Mouse (Mus musculus) cerebellum, postnatal 36 days (tissue): Measurements from ENCODE around the gene Ryr1.
"Not testable (repeated sequence)": the region's sequence is repeated elsewhere in the genome, so short reads cannot be mapped to it uniquely, and the experiment has no call there.

Source experiments
- DNase-seq, 2 experiments: peaks; one replicate each; pipeline ENCODE4 v3.0.0; 2021 to 2022; ENCODE audit warnings: mixed read lengths in 2 of 2

Gene Ryr1

GRCm38 (mm10) chr7:29075208-29075607 is 49.8 kb downstream of the Ryr1 start:
- DNase-seq, result no peak

DNA sequence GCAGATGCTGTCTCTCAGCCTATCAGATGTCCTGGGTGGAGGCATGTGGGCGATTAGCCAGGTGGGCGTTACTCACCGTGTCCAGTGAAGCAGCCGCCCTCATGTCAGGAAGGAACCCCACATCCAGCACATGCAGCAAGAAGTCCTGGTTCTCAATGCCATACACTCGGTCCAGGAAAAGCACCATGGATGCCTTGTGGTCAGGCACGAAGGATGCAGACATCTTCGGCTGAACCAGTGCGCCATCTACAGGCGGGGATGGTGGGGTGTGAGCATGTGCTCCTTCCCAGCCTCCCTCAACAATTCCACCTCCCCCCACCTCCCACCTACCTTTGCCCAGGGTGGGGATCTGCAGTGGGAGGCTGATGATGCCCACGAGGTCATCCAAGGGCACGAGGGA is 52.3 kb downstream of the Ryr1 start:
- peak in 1 of 2 experiments; percentile 15 for DNase-seq

DNA sequence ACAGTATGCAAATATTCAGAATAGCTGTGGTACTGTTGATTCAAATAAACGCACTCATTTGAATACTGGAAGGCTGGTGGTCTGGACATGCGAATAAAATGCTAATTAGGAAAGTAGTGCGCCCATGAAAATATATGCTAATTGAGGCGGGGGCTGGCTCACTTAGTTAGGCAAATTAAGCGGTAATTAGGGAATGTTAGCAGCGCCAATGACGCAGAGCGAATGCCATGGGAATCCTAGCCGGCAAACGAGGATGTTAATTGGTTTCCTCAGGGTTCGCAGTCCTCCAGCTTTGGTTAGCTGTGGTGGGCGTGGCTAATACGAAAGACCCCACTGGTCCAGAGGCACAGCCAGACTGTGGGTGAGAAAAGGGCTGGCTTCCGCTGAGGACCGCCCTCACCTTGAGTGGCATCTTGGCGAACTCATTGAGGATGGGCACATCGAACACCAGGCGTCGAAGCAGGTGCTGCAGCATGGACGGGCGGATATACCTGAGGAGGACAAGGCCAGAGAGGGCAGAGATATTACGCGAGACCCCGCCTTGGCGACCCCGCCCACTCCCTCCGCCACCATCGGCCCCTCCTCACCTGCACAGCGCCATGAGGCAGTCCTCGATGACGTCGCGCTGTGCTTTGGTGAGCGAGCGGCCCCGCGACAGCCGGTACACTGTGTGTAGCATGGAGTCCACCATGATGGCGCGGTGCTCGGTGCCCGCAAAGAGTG is 53.6 kb downstream of the Ryr1 start:
- no peak for DNase-seq

DNA sequence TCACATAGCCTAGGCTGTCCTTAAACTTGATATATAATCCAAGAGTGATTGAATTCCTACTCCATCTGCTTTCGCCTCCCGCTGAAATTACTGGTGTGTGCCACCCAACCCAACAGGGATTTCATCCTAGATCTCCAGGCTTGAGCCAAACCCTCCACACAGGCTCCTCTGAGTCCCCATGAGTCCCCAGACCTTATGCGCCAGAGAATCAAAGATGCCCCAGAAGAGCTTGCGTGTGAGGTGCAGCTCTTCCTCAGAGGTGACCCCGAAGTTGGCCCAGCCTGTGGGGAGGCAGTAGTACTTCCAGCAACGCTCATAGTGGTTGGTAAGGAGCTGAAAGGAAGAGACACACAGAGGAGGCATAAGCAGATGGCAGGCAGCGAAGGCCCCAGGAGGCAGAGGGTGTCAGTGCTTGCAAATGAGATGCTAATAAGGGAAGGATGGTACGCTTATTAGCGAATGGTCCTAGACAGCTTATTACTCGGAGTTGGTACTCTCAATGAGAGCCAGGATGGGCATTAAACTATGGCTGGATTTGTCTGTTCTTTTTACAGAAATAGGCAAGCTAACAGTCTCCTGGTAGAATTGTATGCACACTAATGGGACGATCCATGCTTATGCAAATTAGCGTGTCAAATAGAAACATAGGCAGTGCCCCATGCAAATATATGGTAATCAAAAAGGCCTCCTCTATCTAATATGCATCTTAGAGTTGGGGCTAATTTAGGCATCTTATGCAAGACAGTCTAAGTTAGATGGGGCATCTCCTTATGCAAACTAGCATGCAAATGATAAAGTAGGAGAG is 54.4 kb downstream of the Ryr1 start:
- no peak for DNase-seq

DNA sequence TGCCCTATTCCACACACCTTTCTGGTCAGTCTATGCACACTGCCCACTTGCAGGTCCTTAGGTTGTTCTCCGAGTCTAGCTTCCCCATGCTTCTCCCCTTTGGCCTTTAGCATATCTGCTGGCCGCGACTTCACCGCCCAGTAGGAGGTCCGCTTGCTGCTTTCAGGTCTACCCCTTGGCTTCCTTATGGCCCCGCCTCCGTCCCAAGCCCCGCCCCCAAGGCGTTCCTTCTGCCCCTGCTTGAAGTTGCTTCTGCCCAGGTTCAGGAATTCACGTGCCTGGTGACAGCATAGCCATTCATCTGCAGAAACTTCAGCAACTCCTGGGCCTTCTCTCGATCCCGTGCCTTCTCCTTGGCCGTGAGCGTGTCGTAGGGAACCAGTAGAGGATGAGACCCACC is 57.2 kb downstream of the Ryr1 start:
- no peak for DNase-seq

DNA sequence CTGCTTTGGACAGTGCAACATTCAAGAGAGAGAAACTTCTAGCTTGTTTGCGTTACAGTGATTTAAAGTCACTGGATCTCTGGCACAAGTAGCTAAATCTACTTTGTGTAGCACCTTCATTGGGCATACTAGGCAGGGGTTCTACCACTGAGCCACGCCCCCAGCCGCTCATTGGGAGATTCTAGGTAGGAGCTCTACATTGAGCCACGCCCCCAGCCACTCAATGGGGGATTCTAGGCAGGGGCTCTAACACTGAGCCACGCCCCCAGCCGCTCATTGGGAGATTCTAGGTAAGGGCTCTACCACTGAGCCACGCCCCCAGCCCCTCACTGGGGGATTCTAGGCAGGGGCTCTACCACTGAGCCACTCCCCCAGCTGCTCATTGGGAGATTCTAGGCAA is 61.5 kb downstream of the Ryr1 start:
- DNase-seq, result not testable (repeated sequence)

DNA sequence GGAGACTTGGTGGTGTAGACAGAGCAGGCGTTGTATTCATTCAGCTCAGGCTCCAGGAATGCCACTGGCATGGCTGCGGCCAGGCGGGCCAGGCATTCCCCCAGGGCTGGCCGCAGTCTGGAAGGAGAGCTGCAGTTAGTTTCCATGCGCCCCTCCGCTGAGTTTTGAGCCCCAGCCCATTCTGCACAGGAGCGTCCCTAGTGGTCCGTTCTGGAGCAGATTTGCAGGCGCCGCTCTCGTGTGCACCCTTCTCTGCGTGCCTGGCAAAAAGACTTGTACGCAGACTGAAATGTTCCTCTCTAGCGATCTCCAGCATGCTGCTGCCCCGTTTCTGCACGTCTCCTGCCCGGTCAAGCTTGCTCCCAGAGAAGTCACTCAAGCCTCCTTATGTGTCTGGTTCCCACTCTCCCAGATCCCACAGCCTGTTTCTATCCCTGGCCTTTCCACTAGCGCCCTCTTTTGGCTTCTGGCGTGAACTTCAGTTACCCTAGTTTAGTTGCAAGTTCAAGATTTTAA is 63.4 kb downstream of the Ryr1 start:
- DNase-seq, result no peak

GRCm38 (mm10) chr7:29059445-29059844 is 65.5 kb downstream of the Ryr1 start:
- DNase-seq, result no peak

- DNase-seq, result no peak
Measured at GRCm38 (mm10) chr7:29052821-29053220, 72.2 kb downstream of the Ryr1 start.

- DNase-seq, result peak in 1 of 2 experiments; percentile 20
Measured at GRCm38 (mm10) chr7:29050797-29051196, 74.2 kb downstream of the Ryr1 start.

GRCm38 (mm10) chr7:29048615-29049014 is 76.4 kb downstream of the Ryr1 start:
- DNase-seq, result no peak

GRCm38 (mm10) chr7:29048070-29048469 is 76.9 kb downstream of the Ryr1 start:
- no peak for DNase-seq

DNA sequence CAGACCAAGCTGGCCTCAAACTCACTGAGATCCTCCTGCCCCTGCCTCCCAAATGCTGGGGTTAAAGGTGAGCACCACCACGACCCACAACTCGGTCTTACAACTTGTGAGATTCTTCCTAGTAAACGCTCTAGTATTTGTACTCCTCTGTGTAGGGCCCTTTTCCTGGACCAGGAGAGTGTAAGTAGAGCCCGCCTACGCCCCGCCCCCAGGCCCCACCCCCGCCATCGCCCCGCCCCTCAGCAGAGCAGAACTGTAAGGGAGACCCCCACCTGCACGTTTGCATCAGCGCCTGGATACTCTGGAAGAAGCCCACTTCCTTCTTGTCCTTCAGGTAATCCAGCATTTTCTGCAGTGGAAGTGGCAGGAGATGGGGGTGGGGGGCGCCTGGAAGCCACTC is 78.4 kb downstream of the Ryr1 start:
- no peak for DNase-seq

GRCm38 (mm10) chr7:29044302-29044701 is 80.7 kb downstream of the Ryr1 start:
- no peak for DNase-seq

DNA sequence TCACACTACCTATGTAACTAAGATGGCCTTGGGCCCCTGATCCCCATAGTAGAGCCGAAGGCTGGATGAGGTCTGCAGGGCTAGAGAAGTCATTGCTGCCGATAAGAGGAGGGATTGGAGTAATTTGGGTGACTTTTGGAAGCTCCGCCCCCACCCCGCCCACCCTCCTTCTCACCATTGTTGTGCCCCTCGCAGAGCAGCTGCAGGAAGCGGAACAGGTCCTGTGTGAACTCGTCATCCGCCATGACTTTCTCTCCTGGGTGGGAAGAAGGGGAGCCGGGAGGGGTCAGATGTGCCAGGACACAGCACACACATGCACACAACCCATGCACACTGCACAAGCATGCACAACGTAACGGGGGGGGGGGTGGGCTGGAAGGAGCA is 81.3 kb downstream of the Ryr1 start:
- DNase-seq, result no peak

DNA sequence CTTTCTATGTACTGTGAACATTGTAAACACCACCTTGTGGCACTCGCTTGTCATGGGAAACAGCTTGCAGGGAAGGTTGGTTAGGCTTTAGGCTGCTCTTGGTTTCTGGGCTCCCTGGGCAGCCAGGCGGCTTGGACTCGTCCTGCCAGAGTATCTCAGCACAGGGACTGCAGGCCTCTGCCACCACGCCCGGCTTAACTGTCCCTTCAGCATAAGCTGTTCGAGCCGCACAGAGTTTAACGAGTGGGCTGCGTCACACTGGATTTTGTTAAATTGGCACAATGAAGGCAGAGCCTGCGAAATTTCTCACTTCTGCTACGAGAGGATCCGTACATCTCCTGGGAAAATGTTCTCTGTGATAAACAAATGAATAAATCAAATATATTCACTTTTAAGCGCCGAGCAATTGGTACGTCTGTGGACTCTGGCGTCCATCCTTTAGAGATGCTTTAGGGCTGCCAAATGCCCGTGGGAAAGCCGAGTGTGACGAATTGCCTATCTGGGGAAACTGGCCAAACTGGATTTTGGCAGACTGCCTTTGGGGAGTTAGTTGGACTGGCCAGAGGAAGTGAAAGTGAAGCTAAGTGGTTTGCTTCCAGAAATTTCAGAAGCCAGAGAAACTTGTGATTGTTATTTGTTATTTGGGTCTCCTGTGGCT is 81.8 kb downstream of the Ryr1 start:
- DNase-seq, result peak; percentile 23 to 34

DNA sequence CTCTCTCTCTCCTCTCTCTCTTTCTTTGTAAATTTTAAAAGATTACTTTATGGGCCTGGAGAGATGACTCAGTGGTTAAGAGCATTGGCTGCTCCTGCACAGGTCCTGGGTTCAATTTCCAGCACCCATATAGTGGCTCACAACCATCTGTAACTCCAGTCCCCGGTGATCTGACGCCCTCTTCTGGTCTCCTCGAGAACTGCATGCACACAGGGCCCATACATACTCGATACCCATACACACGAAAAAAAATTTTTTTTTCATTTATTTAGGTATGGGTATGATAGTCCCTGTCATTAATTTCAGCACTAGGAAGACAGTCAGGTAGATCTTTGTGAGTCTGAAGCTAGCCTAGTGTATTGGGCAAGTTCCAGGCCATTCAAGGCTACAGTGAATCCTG is 83.8 kb downstream of the Ryr1 start:
- DNase-seq, result no peak

DNA sequence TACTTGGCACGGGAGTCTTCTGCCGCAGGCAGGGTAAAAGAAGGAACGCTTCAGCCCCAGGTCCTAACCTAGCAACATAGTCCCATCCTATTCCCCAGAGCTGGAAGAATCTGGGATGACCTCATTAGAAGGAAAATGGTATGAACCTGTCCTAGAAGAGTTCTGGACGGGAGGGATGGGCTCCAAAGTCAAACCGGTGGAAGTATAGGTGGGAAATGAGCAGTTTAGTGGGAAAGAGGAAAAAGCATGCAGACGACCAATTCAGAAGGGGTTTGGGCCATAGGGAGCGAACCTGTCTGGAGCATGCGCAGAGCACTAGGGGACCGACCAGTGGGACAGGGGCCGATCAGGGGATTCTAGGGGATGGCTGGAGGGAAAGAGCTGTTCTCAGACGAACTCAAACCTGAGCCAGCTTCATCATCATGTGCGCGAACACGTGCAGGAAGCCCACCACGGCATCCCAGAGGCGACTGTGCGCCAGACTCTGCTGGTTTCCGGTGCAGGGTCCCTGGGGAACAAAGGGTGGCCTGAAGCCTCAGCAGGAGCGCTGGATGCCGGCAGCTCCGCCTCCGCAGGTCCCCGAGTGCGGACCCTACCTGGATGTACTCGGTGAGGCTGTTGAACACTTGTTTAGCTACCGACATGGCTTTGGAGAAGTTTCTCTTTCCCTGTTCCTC is 84.9 kb downstream of the Ryr1 start:
- no peak for DNase-seq

GRCm38 (mm10) chr7:29039604-29039984 is 85.4 kb downstream of the Ryr1 start:
- peak; percentile 72 to 93 for DNase-seq

- no peak for DNase-seq
Measured at GRCm38 (mm10) chr7:29037261-29037660, 87.7 kb downstream of the Ryr1 start.

- no peak for DNase-seq
Measured at GRCm38 (mm10) chr7:29032685-29033084, 92.3 kb downstream of the Ryr1 start.

DNA sequence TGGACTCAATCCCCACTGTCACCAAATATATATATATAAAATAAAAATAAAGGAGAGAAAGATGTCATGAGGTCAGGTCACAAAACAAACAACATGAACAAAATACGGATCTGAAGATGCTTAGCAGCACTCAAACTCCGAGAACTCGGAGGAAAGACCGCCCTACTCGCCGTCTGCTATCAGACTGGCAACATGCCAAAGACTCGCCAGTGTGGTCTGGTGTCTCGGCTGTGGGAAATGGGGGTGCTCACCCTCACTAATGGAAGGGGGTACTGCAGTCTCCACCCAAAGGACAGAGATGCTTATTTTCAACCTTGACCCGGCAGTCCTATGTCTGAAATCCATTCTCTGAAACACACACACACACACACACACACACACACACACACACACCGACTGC is 93.3 kb downstream of the Ryr1 start:
- DNase-seq, result no peak
